Comparison of ENCODE assay signal across 10 mouse cellular contexts in the genomic region with DNA sequence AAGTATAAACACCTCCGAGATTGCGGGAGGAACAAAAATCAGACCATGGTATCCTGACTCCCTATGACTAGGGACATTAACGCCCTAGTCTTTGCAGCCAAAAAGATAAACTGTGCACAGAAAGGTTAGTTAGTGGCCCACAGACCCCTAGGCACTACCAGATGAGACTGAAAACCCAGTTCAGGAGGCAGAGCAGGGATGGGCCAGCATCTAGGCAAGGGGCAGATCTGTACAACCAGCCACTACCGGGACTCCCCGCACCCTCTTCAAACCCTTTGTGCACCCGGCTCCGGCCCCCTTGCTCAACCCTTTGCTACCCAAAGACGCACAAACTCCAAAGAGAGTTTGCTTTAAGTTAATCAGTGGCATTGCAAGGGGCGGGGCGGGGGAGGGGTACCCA. TPM values are rescaled to one million over a fixed set of nuclear protein-coding genes. Genes with fewer than 3 reads are reported as not detected.
DNase-seq lines count a peak whose midpoint lies in the region; ATAC-seq and TF ChIP-seq lines count a peak whose summit lies in the region.
"Had no signal": no experiment of that assay in that cellular context is flagged by ENCODE, and none has a peak within 500 bp of the region (broad histone marks: within the 10 kb centered on the region; RNA-seq: fewer than 3 reads in every experiment).

No protein-coding gene starts in this region.

- peak; percentile 48 for DNase-seq in forebrain, embryonic 10.5 days (ENCODE audit: extremely low spot score, low spot score)
- no peak for DNase-seq in lung, embryonic 14.5 days
- DNase-seq in lung, postnatal 10 days = no peak
- no peak for DNase-seq in layer of hippocampus, postnatal 14 days (ENCODE audit: low spot score in 2 of 2)
- no peak for DNase-seq in layer of hippocampus, adult 18-20 months (ENCODE audit: low spot score in 2 of 2)
- DNase-seq: kidney, adult 11 months; lung, postnatal 36 days had no signal

- no peaks in the 10 kb centered on the region for H3K36me3 ChIP-seq in forebrain, embryonic 10.5 days (replicated peaks)
- no peaks in the 10 kb centered on the region for H3K36me3 ChIP-seq in forebrain, embryonic 16.5 days (ENCODE audit: control insufficient read depth, insufficient read depth)
- no peaks in the 10 kb centered on the region for H3K36me3 ChIP-seq in lung, embryonic 14.5 days (ENCODE audit: insufficient read depth)
- no peaks in the 10 kb centered on the region for H3K36me3 ChIP-seq in limb, embryonic 12.5 days
- H3K36me3 ChIP-seq in stomach, embryonic 14.5 days (ENCODE audit: control insufficient read depth, insufficient read depth, low read length) = no peaks in the 10 kb centered on the region

- ATAC-seq in forebrain, embryonic 16.5 days = no peak
- ATAC-seq in lung, embryonic 14.5 days (ENCODE audit: insufficient read depth) = no peak
- no peak for ATAC-seq in limb, embryonic 12.5 days (ENCODE audit: insufficient number of reproducible peaks, insufficient read depth, low FRiP score, low TSS enrichment, low read depth)
- no peak for ATAC-seq in stomach, embryonic 14.5 days (ENCODE audit: insufficient number of reproducible peaks, insufficient read depth, low FRiP score, low read depth)

- no peak overlapping the region for H3K4me3 ChIP-seq in forebrain, embryonic 10.5 days
- no peak overlapping the region for H3K4me3 ChIP-seq in forebrain, embryonic 16.5 days (replicated peaks; ENCODE audit: low read length)
- peak overlapping the region; percentile 51 for H3K4me3 ChIP-seq in lung, embryonic 14.5 days (ENCODE audit: low read depth, low read length)
- H3K4me3 ChIP-seq in limb, embryonic 12.5 days (replicated peaks) = no peak overlapping the region
- H3K4me3 ChIP-seq in stomach, embryonic 14.5 days (ENCODE audit: low read depth, low read length) = 0 out of 2 replicates have a peak overlapping the region, but pooled peaks have one; percentile 3

- H3K9ac ChIP-seq in forebrain, embryonic 16.5 days (replicated peaks; ENCODE audit: low read depth, low read length) = no peak overlapping the region
- no peak overlapping the region for H3K9ac ChIP-seq in lung, embryonic 14.5 days
- no peak overlapping the region for H3K9ac ChIP-seq in limb, embryonic 12.5 days (replicated peaks)
- H3K9ac ChIP-seq in stomach, embryonic 14.5 days (replicated peaks; ENCODE audit: low read depth, low read length) = no peak overlapping the region

- H3K9me3 ChIP-seq in forebrain, embryonic 10.5 days = no peaks in the 10 kb centered on the region
- H3K9me3 ChIP-seq in forebrain, embryonic 16.5 days (ENCODE audit: control insufficient read depth, low read length) = no peaks in the 10 kb centered on the region
- H3K9me3 ChIP-seq in lung, embryonic 14.5 days (ENCODE audit: low read depth, low read length) = no peaks in the 10 kb centered on the region
- H3K9me3 ChIP-seq in limb, embryonic 12.5 days = no peaks in the 10 kb centered on the region
- no peaks in the 10 kb centered on the region for H3K9me3 ChIP-seq in stomach, embryonic 14.5 days (ENCODE audit: control insufficient read depth, low read depth, low read length)

- H3K27me3 ChIP-seq in forebrain, embryonic 10.5 days (ENCODE audit: poor library complexity, severe bottlenecking) = peaks cover 99% of the 10 kb centered on the region
- H3K27me3 ChIP-seq in forebrain, embryonic 16.5 days (replicated peaks; ENCODE audit: control insufficient read depth, insufficient read depth, low read length) = peaks cover 44% of the 10 kb centered on the region
- H3K27me3 ChIP-seq in lung, embryonic 14.5 days (ENCODE audit: insufficient read depth, low read length) = peaks cover 79% of the 10 kb centered on the region
- peaks cover 72% of the 10 kb centered on the region for H3K27me3 ChIP-seq in limb, embryonic 12.5 days
- peaks cover 30% of the 10 kb centered on the region for H3K27me3 ChIP-seq in stomach, embryonic 14.5 days (ENCODE audit: control insufficient read depth, insufficient read depth, low read length)

- H3K4me1 ChIP-seq in forebrain, embryonic 10.5 days = peaks cover 46% of the 10 kb centered on the region
- H3K4me1 ChIP-seq in forebrain, embryonic 16.5 days (replicated peaks; ENCODE audit: control insufficient read depth, insufficient read depth, low read length) = peaks cover 16% of the 10 kb centered on the region
- no peaks in the 10 kb centered on the region for H3K4me1 ChIP-seq in lung, embryonic 14.5 days (ENCODE audit: insufficient read depth)
- peaks cover 24% of the 10 kb centered on the region for H3K4me1 ChIP-seq in limb, embryonic 12.5 days (replicated peaks)
- 0 out of 2 replicates have a peak, but pooled peaks cover 4% of the 10 kb centered on the region for H3K4me1 ChIP-seq in stomach, embryonic 14.5 days (ENCODE audit: control insufficient read depth, insufficient read depth, low read length)

- H3K4me2 ChIP-seq in forebrain, embryonic 16.5 days (ENCODE audit: low read length) = no peak overlapping the region
- peak overlapping the region; percentile 88 for H3K4me2 ChIP-seq in lung, embryonic 14.5 days
- H3K4me2 ChIP-seq in limb, embryonic 12.5 days = peak overlapping the region; percentile 19; the same call in 1 of the 2 replicates
- H3K4me2 ChIP-seq in stomach, embryonic 14.5 days (replicated peaks; ENCODE audit: low read depth, low read length) = peak overlapping the region; percentile 22; the same call in 1 of the 2 replicates

- no peak overlapping the region for H3K27ac ChIP-seq in forebrain, embryonic 10.5 days
- H3K27ac ChIP-seq in forebrain, embryonic 16.5 days (ENCODE audit: low read length) = no peak overlapping the region
- H3K27ac ChIP-seq in lung, embryonic 14.5 days (ENCODE audit: low read depth) = no peak overlapping the region
- no peak overlapping the region for H3K27ac ChIP-seq in limb, embryonic 12.5 days
- H3K27ac ChIP-seq in stomach, embryonic 14.5 days (ENCODE audit: low read length) = no peak overlapping the region

- TF ChIP-seq CTCF in lung, embryonic 14.5 days (IDR thresholded peaks at IDR 0.05; ENCODE audit: low read depth) = no peak

- WGBS in forebrain, embryonic 10.5 days = under 1% methylated on average over 10 of the region's 10 CpGs
- WGBS in forebrain, embryonic 16.5 days = under 1% methylated on average over 10 of the region's 10 CpGs
- WGBS in lung, embryonic 14.5 days = 1% methylated on average over 10 of the region's 10 CpGs
- WGBS in limb, embryonic 12.5 days = 2% methylated on average over 10 of the region's 10 CpGs
- WGBS in stomach, embryonic 14.5 days = 3% methylated on average over 10 of the region's 10 CpGs

RNA-seq across cellular contexts. Expression of gene Nr5a2, which starts 14.4 kb away (rescaled TPM):
- polyA plus RNA-seq in forebrain, embryonic 10.5 days (2016; fragmentation: Nextera tagmentation; extraction: Ambion mirVana) = 0.20 and 0.24 TPM in 2 replicates
- 0.21 and 0.23 TPM in 2 replicates for polyA plus RNA-seq in forebrain, embryonic 16.5 days (2015; fragmentation: Nextera tagmentation; extraction: Ambion mirVana)
- 3.6 and 4.1 TPM in 2 replicates for polyA plus RNA-seq in lung, embryonic 14.5 days (2014; fragmentation: Nextera tagmentation; extraction: Ambion mirVana)
- 0.34 and 0.35 TPM in 2 replicates for polyA plus RNA-seq in limb, embryonic 12.5 days (2016; fragmentation: Nextera tagmentation; extraction: Ambion mirVana)
- 1.4 and 3.5 TPM in 2 replicates for polyA plus RNA-seq in stomach, embryonic 14.5 days (2014; fragmentation: Nextera tagmentation; extraction: Ambion mirVana)
- not detected for total RNA-seq in layer of hippocampus, postnatal 14 days (2021)
- not detected for total RNA-seq in layer of hippocampus, adult 18-20 months (2021)

Comparison
In these comparisons a context has a peak if more than half of its experiments do, and no peak if none do; other contexts are left out.
1. H3K4me3 ChIP-seq: peak in lung, embryonic 14.5 days (single experiment) and stomach, embryonic 14.5 days (single experiment); none in forebrain, embryonic 10.5 days (single experiment), forebrain, embryonic 16.5 days (single experiment) and limb, embryonic 12.5 days (single experiment).